Mouse (Mus musculus) T-helper 17 cell (primary cell): Measurements from ENCODE around the gene Tnf.

Source experiments
- in situ Hi-C, 2 experiments: fragments of 300-600 bp; cut with MboI, MseI; formaldehyde crosslinking; loops; 1 replicate in 1 of 2; 2 replicates in 1 of 2; pipeline ENCODE4 v1.15.1; 2025; ENCODE audit warnings: high pct_unique_total_duplicates in 2 of 2

Gene Tnf

DNA sequence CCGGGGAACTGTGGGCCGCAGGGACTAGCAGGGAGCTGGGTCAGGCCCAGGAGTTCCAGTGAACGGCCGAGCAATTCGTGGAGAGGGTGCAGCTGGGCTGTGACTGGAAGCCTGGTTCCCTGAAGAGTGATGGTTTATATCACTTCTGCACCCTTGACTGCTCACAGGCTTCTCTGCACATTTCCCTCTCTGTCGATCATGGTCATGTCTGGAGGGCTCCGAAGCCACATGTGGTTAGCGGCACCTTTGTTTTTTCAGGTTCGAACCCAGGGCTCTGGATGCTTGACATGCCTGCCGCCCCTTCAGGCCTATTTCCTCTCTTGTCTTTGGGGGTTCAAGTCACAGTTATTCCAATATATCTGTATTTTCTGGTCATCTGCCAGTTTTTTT is 3.6 kb upstream of the Tnf start:
- in situ Hi-C loops: loop anchor here (25.0 kb wide), 1 partner anchor 1018 kb away; the partner anchor contains the start of genes Psmb8 (in 2 of the 2), Psmb9 (in 2 of the 2) and Tap1 (in 2 of the 2)

GRCm38 (mm10) chr17:35204494-35205379 is 2.9 kb upstream of the Tnf start, which contains the start of gene Lta:
Gene Lta, minus strand, starts transcription at chr17:35205351.
- in situ Hi-C loops: loop anchor here (5.0 to 25.0 kb wide), 2 partner anchors 33 to 1017 kb away; partner anchors contain the start of genes Psmb8 (in 2 of the 2), Psmb9 (in 2 of the 2), Tap1 (in 2 of the 2) and Nfkbil1 (in 1 of the 2)

DNA sequence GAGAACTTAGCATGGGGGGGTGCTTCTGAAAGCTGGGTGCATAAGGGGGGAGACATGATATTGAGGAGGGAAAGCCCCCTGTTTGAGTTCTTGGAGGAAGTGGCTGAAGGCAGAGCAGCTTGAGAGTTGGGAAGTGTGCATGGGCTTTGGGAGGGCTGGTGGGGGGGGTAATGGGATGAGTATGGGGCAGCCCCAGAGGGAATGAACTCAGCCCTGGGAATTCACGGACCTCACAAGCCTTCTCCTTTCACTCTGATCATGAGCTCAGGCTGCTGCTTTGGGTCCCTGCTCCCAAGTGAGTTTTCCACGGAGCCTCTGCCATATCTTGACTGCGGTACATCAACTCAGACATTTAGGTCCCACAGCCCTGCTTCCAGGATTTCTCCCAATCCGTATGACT is 635 bp upstream of the Tnf start:
- in situ Hi-C loops: loop anchor here (5.0 to 25.0 kb wide), 2 partner anchors 35 to 1015 kb away; partner anchors contain the start of genes Psmb8 (in 2 of the 2), Psmb9 (in 2 of the 2), Tap1 (in 2 of the 2) and Nfkbil1 (in 1 of the 2)

GRCm38 (mm10) chr17:35201128-35201527 is 679 bp downstream of the Tnf start:
- in situ Hi-C loops: loop anchor here (5.0 to 25.0 kb wide), 2 partner anchors 36 to 1014 kb away; partner anchors contain the start of genes Psmb8 (in 2 of the 2), Psmb9 (in 2 of the 2), Tap1 (in 2 of the 2) and Nfkbil1 (in 1 of the 2)

DNA sequence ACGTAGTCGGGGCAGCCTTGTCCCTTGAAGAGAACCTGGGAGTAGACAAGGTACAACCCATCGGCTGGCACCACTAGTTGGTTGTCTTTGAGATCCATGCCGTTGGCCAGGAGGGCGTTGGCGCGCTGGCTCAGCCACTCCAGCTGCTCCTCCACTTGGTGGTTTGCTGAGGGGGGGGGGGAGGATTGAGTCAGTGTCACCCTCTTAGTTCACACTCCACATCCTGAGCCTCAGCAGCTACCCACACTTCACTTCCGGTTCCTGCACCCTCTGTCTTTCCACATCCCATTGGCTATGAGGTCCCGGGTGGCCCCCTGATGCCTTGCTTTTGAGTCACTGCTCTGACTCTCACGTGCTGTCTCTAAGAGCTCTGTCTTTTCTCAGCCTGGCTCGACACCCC is 1.4 kb downstream of the Tnf start:
- in situ Hi-C loops: loop anchor here (5.0 to 25.0 kb wide), 2 partner anchors 37 to 1013 kb away; partner anchors contain the start of genes Psmb8 (in 2 of the 2), Psmb9 (in 2 of the 2), Tap1 (in 2 of the 2) and Nfkbil1 (in 1 of the 2)

DNA sequence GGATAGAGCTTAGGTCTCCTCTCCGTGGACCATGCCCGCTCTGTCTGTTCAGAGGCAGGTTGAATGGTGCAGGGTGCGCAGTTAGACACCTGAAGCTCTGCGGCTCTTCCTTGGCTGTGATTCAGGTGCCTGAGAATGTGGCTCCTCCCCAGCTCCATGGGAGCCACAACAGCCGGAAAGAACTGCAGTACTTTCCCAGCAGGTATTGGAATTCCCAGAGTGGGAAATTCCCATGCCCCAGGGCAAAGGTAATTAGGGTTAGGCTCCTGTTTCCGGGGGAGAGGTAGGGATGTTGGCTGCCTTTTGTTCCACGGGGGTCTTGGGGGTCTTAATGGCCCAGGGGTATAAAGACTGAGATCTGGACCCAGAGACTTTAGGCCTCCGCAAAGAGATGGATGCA is 2.9 kb downstream of the Tnf start:
- in situ Hi-C loops: no loop called here

GRCm38 (mm10) chr17:35198029-35198428 is 3.8 kb downstream of the Tnf start:
- in situ Hi-C loops: no loop called here

DNA sequence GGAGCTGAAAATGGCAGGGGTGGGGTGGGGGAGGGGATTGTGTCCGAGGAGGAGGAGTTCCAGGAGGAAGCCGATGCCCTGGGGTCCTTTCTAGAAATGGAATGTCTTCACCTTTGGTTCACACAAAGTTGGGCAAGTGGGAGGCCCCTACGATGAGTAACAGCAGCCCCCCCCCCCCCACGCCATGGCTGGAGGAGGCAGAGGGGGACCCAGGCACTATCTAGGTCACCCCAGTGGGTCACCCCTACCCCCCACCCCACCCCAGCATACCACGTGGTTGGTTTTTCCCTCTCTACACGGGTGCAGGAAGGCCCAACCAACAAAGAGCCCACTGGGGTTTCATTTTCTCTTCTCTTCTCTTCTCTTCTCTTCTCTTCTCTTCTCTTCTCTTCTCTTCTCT is 4.7 kb downstream of the Tnf start:
- in situ Hi-C loops: no loop called here

DNA sequence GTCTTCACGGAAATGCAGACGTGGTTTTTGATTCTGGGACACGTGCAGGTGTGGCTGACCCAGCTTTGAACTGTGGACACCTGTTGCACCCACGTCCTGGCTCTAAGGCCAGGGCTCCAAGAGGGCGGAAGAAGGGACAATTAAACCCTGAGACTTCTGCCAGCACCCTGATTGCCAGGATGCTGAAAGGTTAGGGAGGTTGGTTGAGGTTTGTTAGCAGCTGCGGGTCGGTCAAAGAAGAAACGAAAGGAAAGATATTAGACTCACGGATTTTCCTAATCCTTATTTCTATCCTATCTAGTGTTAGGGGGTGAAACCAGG is 5.5 kb downstream of the Tnf start:
- in situ Hi-C loops: no loop called here

DNA sequence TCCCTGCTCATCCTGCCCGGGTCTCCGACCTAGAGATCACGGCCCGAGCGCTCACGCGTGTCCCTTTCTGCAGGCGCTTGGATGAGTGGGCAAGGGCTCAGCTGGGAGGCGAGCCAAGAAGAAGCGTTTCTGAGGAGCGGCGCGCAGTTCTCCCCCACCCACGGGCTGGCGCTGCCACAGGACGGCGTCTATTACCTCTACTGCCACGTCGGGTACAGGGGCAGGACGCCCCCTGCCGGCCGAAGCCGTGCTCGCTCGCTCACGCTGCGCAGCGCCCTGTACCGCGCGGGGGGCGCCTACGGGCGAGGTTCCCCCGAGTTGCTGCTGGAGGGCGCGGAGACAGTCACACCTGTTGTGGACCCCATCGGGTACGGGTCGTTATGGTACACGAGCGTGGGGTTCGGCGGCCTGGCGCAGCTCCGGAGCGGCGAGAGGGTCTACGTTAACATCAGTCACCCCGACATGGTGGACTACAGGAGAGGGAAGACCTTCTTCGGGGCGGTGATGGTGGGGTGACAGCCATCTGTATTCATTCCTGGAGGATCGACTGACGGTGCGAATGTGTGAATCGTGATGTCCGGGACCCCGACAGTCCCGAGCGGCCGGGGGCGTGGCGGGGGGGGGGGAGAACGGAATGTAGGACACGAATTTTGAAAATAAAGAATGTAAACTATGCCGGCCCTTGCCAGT is 6.0 kb downstream of the Tnf start:
- in situ Hi-C loops: no loop called here

- in situ Hi-C loops: no loop called here
Observed at GRCm38 (mm10) chr17:35194844-35195630, 6.8 kb downstream of the Tnf start.

GRCm38 (mm10) chr17:35193881-35194843 is 7.6 kb downstream of the Tnf start, which contains the start of gene Ltb:
Gene Ltb, plus strand, starts transcription at chr17:35194439.
- in situ Hi-C loops: no loop called here

GRCm38 (mm10) chr17:35192924-35193323 is 8.9 kb downstream of the Tnf start:
- in situ Hi-C loops: no loop called here

DNA sequence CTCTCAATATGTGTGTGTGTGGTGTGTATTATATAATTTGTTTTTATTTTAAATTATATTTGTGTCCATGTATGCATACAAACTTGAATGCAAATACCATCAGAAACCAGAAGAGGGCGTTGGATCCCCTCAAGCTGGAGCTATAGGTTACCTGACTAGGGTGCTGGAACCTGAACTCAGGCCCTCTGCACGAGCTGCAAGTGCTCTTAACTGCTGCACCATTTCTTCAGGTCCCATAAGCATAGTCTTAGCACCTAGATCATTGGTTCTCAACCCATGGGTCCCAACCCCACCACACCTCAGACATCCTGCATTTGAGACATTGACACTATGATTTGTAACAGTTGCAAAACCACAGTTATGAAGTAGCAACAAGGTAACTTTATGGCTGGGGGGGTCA is 10.1 kb downstream of the Tnf start:
- in situ Hi-C loops: no loop called here

DNA sequence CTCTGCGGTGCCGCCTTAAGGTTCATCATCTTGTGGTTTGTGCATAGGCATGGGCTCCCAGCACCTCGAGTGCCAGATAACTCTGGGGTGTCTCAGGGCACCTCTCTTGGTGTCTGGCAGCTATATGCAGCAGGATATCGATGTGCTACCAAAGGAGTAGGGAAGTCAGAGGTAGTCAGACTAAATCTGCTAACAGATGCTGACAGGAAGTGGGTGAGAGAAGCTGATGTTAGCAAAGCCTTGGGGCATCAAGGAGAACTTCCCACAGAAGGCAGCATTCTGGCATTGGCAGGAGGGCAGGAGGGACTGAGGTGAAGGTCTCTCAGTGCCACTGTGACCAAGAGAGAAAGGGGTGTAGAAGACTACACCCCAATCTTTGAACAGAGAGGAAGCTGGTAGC is 11.7 kb downstream of the Tnf start:
- in situ Hi-C loops: no loop called here

- in situ Hi-C loops: no loop called here
Observed at GRCm38 (mm10) chr17:35189186-35189585, 12.6 kb downstream of the Tnf start.

- in situ Hi-C loops: no loop called here
Observed at GRCm38 (mm10) chr17:35187959-35188610, 13.7 kb downstream of the Tnf start, which contains the start of gene Lst1. Gene Lst1, minus strand, starts transcription at chr17:35188439.

GRCm38 (mm10) chr17:35187345-35187744 is 14.5 kb downstream of the Tnf start:
- in situ Hi-C loops: no loop called here

- in situ Hi-C loops: no loop called here
Observed at GRCm38 (mm10) chr17:35186681-35187080, 15.1 kb downstream of the Tnf start.
